Mouse (Mus musculus) spleen, postnatal 0 days (tissue): ENCODE results near the gene Dync1i2. TPM values are rescaled to one million over a fixed set of nuclear protein-coding genes. Genes with fewer than 3 reads are reported as not detected.

Experiments used
- polyA plus RNA-seq: library from polyadenylated mRNA; unstranded; fragments of >200 nt; fragmentation: Nextera tagmentation; extraction: Ambion mirVana; gene quantifications from 2 replicates; pipeline ENCODE4 v1.2.1, GENCODE M21; 2015

The Dync1i2 gene
- 46.2 and 48.7 TPM in 2 replicates for polyA plus RNA-seq

GRCm38 (mm10) chr2:71211591-71212359, at the start of gene Dync1i2:
Dync1i2 (plus strand) TSS chr2:71211706.

Other genes starting within 250 kb of the Dync1i2 start
- gene Dcaf17, start 156.4 kb upstream of the Dync1i2 start, polyA plus RNA-seq, result 16.4 and 17.4 TPM in 2 replicates
- 11.0 and 12.2 TPM in 2 replicates for gene Mettl8, start 156.1 kb upstream of the Dync1i2 start, polyA plus RNA-seq
- gene Cybrd1, start 93.8 kb upstream of the Dync1i2 start, polyA plus RNA-seq, result 0.59 and 0.81 TPM in 2 replicates
- 31.8 and 34.0 TPM in 2 replicates for gene Slc25a12, start 156.0 kb downstream of the Dync1i2 start, polyA plus RNA-seq
- gene Hat1, start 177.3 kb downstream of the Dync1i2 start, polyA plus RNA-seq, result 128 and 158 TPM in 2 replicates
- 22.3 and 23.4 TPM in 2 replicates for gene Metap1d, start 241.6 kb downstream of the Dync1i2 start, polyA plus RNA-seq